Mouse (Mus musculus) lung, embryonic 16.5 days (tissue): ENCODE data around the gene Usp29. TPM values are rescaled to one million over a fixed set of nuclear protein-coding genes. Genes with fewer than 3 reads are reported as not detected.

ENCODE experiments used
- ATAC-seq: fragments of 200-750 bp; cut with Nextera tagmentation; 2 replicates; pipeline ENCODE4 v1.8.0; 2017; ENCODE audit warnings: low read depth, mild to moderate bottlenecking, moderate library complexity
- H3K27ac ChIP-seq: fragments of 300-500 bp; sonication (generic); 2 replicates; pipeline ENCODE4 v1.5.1; 2014; ENCODE audit warnings: mild to moderate bottlenecking, control low read depth, low read length
- H3K27me3 ChIP-seq: fragments of 300-500 bp; sonication (generic); 2 replicates; pipeline ENCODE4 v1.6.1; 2014; ENCODE audit warnings: low read depth, low read length, mixed read lengths; ENCODE audit not compliant: control insufficient read depth, insufficient read depth
- H3K36me3 ChIP-seq: fragments of 300-500 bp; sonication (generic); 2 replicates; pipeline ENCODE4 v1.6.1; 2014; ENCODE audit warnings: low read length; ENCODE audit not compliant: control insufficient read depth, insufficient read depth
- H3K4me1 ChIP-seq: fragments of 300-500 bp; sonication (generic); replicated peaks from 2 replicates; pipeline ENCODE4 v1.6.1; 2014; ENCODE audit warnings: low read length, mixed read lengths; ENCODE audit not compliant: control insufficient read depth, insufficient read depth
- H3K4me2 ChIP-seq: fragments of 300-500 bp; sonication (generic); 2 replicates; pipeline ENCODE4 v1.6.1; 2014; ENCODE audit warnings: low read depth, low read length, control low read depth
- H3K4me3 ChIP-seq: fragments of 300-500 bp; sonication (generic); 2 replicates; pipeline ENCODE4 v1.5.1; 2014; ENCODE audit warnings: mild to moderate bottlenecking, low read length, control low read depth
- H3K9ac ChIP-seq: fragments of 300-500 bp; sonication (generic); 2 replicates; pipeline ENCODE4 v1.6.1; 2014; ENCODE audit warnings: low read length, control low read depth
- H3K9me3 ChIP-seq: fragments of 300-500 bp; sonication (generic); 2 replicates; pipeline ENCODE4 v1.6.1; 2016; ENCODE audit warnings: low read length; ENCODE audit not compliant: control insufficient read depth
- WGBS: fragments of 180-500 bp; shearing (Covaris S2); extraction: QIAGEN DNeasy Blood & Tissue Kit; methylation state at CpG from one replicate; pipeline ENCODE4 v1.1.7; 2014; 5-methylcytosine and 5-hydroxymethylcytosine counted together
- polyA plus RNA-seq: library from polyadenylated mRNA; unstranded; fragments of >200 nt; fragmentation: Nextera tagmentation; extraction: Ambion mirVana; gene quantifications from 2 replicates; pipeline ENCODE4 v1.2.1, GENCODE M21; 2015

Gene Usp29
- polyA plus RNA-seq = 3.5 and 5.1 TPM in 2 replicates

- H3K9me3 ChIP-seq = peaks cover 26% of the 10 kb centered on the region
- peak within 1 kb of the TSS; percentile 94 for H3K27ac ChIP-seq
- H3K4me1 ChIP-seq = 0 out of 2 replicates have a peak, but pooled peaks cover 2% of the 10 kb centered on the region
- peak within 1 kb of the TSS; percentile 61 for H3K4me2 ChIP-seq
- WGBS = 61% methylated on average over 24 of the region's 24 CpGs
- H3K4me3 ChIP-seq = peak within 1 kb of the TSS; percentile 64
- no peaks in the 10 kb centered on the region for H3K36me3 ChIP-seq
- ATAC-seq = peak; percentile 48
- peak within 1 kb of the TSS; percentile 74 for H3K9ac ChIP-seq
- H3K27me3 ChIP-seq = no peaks in the 10 kb centered on the region
These were observed at the start of gene Usp29, which contains the start of gene Peg3 for GRCm38 (mm10) chr7:6730241-6730640. TSS of gene Usp29 (plus strand) at chr7:6730578. TSS of gene Peg3 (minus strand) at chr7:6730431.

DNA sequence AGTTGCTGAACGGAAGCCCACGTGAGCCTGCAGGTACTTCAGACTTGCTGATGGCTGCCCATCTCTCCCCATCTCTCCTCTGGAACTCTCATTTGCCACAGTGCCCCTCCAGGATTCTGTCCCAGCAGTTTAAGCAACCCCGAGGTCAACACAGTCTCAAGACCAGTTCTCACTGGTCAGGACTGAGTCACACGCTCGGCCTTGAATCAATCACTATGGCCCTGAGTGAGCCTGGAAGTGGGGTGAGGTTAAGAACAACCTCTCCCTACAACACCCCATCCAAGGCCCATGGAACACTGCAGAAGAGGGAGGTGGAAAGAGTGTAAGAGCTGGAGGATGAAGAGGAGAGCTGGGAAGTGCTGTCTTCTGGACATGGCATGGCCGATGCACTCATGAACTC lies 44.9 kb upstream of the Usp29 start:
- no peak overlapping the region for H3K4me3 ChIP-seq
- no peak for ATAC-seq
- H3K4me1 ChIP-seq = no peaks in the 10 kb centered on the region
- H3K9ac ChIP-seq = no peak overlapping the region
- 85% methylated on average over 6 of the region's 6 CpGs for WGBS
- H3K36me3 ChIP-seq = no peaks in the 10 kb centered on the region
- no peaks in the 10 kb centered on the region for H3K27me3 ChIP-seq
- no peak overlapping the region for H3K27ac ChIP-seq
- H3K4me2 ChIP-seq = no peak overlapping the region
- H3K9me3 ChIP-seq = no peaks in the 10 kb centered on the region

- no peak within 1 kb of the TSS for H3K27ac ChIP-seq
- H3K9me3 ChIP-seq = no peaks in the 10 kb centered on the region
- H3K4me1 ChIP-seq = no peaks in the 10 kb centered on the region
- peak within 1 kb of the TSS; percentile 72 for H3K9ac ChIP-seq
- peak; percentile 100 for ATAC-seq
- no peaks in the 10 kb centered on the region for H3K27me3 ChIP-seq
- 8% methylated on average over 32 of the region's 32 CpGs for whole genome bisulfite sequencing
- H3K4me2 ChIP-seq = peak within 1 kb of the TSS; percentile 86
- H3K36me3 ChIP-seq = no peaks in the 10 kb centered on the region
- peak within 1 kb of the TSS; percentile 62 for H3K4me3 ChIP-seq
These were observed 33.9 kb upstream of the Usp29 start, which contains the start of gene Zim1 for GRCm38 (mm10) chr7:6696241-6697045. TSS of gene Zim1 (minus strand) at chr7:6696450.

GRCm38 (mm10) chr7:6699230-6699629 lies 31.1 kb upstream of the Usp29 start:
- no peaks in the 10 kb centered on the region for H3K27me3 ChIP-seq
- no peak overlapping the region for H3K4me3 ChIP-seq
- no peak overlapping the region for H3K4me2 ChIP-seq
- no peaks in the 10 kb centered on the region for H3K9me3 ChIP-seq
- no peak overlapping the region; the same call in 1 of the 2 replicates for H3K27ac ChIP-seq
- no peak overlapping the region for H3K9ac ChIP-seq
- no peak for ATAC-seq
- no peaks in the 10 kb centered on the region for H3K4me1 ChIP-seq
- no peaks in the 10 kb centered on the region for H3K36me3 ChIP-seq
- WGBS = 64% methylated on average over 3 of the region's 3 CpGs

DNA sequence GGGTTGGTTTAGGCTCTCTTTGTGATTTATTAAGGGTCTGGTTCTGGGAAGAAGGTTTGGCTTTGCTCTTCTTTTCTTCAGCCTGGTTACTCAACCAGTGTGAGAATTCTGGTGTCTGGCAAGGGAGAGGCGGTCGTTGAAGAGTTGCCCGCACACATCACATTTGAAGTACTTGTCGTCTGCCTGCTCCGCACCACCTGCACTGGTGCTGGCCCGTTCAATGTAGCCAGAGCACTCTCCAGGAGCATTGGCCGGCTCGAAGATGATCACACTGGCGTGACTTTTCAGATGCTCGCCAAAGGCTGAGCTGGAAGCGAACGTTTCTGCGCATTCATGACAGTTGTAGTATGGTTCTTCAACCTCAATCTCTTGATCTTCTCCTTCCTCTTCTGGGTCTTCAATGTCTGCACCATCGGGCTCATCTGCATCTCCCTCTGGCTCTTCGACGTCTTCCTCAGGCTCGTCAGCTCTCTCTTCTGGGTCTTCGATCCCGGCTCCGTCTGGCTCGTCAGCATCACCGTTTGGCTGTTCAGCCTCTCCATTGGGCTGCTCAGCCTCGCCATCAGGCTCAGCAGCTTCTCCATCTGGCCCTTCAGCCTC lies 22.9 kb upstream of the Usp29 start:
- ATAC-seq = no peak
- Histone ChIP-seq H3K9ac (no peak overlapping the region), H3K4me1 (no peaks in the 10 kb centered on the region), H3K9me3 (0 out of 2 replicates have a peak, but pooled peaks cover 2% of the 10 kb centered on the region), H3K27ac (no peak overlapping the region), H3K4me2 (no peak overlapping the region), H3K36me3 (peaks cover 20% of the 10 kb centered on the region), H3K27me3 (no peaks in the 10 kb centered on the region), H3K4me3 (no peak overlapping the region)
- 87% methylated on average over 23 of the region's 23 CpGs for WGBS

GRCm38 (mm10) chr7:6708451-6709180 lies 21.8 kb upstream of the Usp29 start:
- Histone ChIP-seq H3K9ac (no peak overlapping the region), H3K4me1 (no peaks in the 10 kb centered on the region), H3K9me3 (0 out of 2 replicates have a peak, but pooled peaks cover 2% of the 10 kb centered on the region), H3K4me3 (no peak overlapping the region), H3K4me2 (no peak overlapping the region), H3K27ac (no peak overlapping the region), H3K27me3 (no peaks in the 10 kb centered on the region), H3K36me3 (peaks cover 23% of the 10 kb centered on the region)
- no peak for ATAC-seq
- 71% methylated on average over 17 of the region's 17 CpGs for WGBS

DNA sequence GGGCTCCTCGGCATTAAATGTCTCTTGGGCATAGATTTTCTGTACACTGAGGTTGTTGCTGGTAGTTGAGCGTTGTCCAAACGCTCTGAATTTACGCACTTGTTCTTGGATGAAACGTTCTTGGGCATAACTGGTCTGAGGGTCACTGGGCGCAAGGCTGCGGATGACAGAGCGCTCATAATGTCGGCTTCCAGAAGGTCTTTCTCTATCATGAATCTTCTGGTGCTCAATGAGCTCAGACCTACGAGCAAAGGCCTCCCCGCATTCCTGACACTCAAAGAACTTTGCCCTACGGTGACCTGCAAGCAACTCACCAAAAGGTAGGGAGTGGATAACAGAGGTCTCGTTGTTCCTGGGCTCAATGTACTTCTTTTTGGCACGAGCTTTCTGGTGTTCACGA lies 21.0 kb upstream of the Usp29 start:
- H3K9me3 ChIP-seq = 0 out of 2 replicates have a peak, but pooled peaks cover 2% of the 10 kb centered on the region
- 88% methylated on average over 15 of the region's 15 CpGs for whole genome bisulfite sequencing
- ATAC-seq = no peak
- H3K4me2 ChIP-seq = no peak overlapping the region
- H3K27me3 ChIP-seq = no peaks in the 10 kb centered on the region
- no peak overlapping the region for H3K9ac ChIP-seq
- H3K4me3 ChIP-seq = no peak overlapping the region
- peaks cover 23% of the 10 kb centered on the region for H3K36me3 ChIP-seq
- no peak overlapping the region for H3K27ac ChIP-seq
- no peaks in the 10 kb centered on the region for H3K4me1 ChIP-seq

- Histone ChIP-seq H3K4me3 (peak overlapping the region; percentile 64), H3K36me3 (peaks cover 3% of the 10 kb centered on the region; the same call in 1 of the 2 replicates), H3K27ac (peak overlapping the region; percentile 90), H3K4me1 (0 out of 2 replicates have a peak, but pooled peaks cover 2% of the 10 kb centered on the region), H3K9me3 (peaks cover 26% of the 10 kb centered on the region), H3K9ac (0 out of 2 replicates have a peak overlapping the region, but pooled peaks have one; percentile 22), H3K4me2 (peak overlapping the region; percentile 50), H3K27me3 (no peaks in the 10 kb centered on the region)
- ATAC-seq = peak; percentile 49
- 51% methylated on average over 19 of the region's 19 CpGs for WGBS
These were observed 2.8 kb upstream of the Usp29 start for GRCm38 (mm10) chr7:6727351-6728121.
